Mouse (Mus musculus) liver, postnatal 0 days (tissue): Measurements from ENCODE around the gene Gm29427.

Experiments
- CTCF ChIP-seq: sonication (generic); IDR thresholded peaks from 2 replicates; pipeline ENCODE4 v1.5.1; 2016; ENCODE audit warnings: antibody characterized with exemption, low read depth
- EP300 ChIP-seq: IDR thresholded peaks from 2 replicates; pipeline ENCODE4 v1.6.1; 2016; ENCODE audit warnings: antibody characterized with exemption, low read depth, mild to moderate bottlenecking

DNA sequence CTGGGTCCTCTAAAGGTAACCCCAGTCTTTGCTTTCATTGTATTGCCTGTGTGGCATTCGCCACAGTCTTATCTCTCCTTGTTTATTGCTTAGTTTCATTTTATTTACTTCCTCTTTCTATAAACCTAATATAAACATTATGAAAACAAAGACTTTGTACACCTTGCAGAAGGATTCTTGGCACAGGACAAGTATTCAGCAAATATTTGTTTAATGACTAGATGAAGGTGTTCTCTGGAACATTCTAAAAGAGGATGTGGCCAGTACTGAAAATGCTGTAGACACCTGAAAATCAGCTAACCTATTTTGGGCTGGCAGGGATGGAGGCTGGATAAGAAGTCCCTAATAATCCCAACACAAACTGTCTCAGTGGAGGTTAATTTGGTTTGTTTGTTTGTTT is 46.0 kb upstream of the Gm29427 start:
- TF ChIP-seq CTCF (no peak), EP300 (peak; percentile 68)
